Mouse (Mus musculus) neural tube, embryonic 11.5 days (tissue): ENCODE measurements around the gene Dixdc1. TPM values are rescaled to one million over a fixed set of nuclear protein-coding genes. Genes with fewer than 3 reads are reported as not detected.

Source experiments
- ATAC-seq: fragments of 200-750 bp; cut with Nextera tagmentation; 2 replicates; pipeline ENCODE4 v1.8.0; 2017; ENCODE audit warnings: moderate number of reproducible peaks, mild to moderate bottlenecking, moderate TSS enrichment, moderate library complexity; ENCODE audit not compliant: insufficient read depth, low FRiP score, low TSS enrichment
- DNase-seq: peaks from one replicate; pipeline ENCODE4 v3.0.0-alpha.2; 2015; ENCODE audit warnings: low spot score
- H3K27ac ChIP-seq: fragments of 300-500 bp; sonication (generic); 2 replicates; pipeline ENCODE4 v1.5.1; 2014; ENCODE audit warnings: low read depth, mild to moderate bottlenecking, low read length
- H3K27me3 ChIP-seq: fragments of 300-500 bp; sonication (generic); 2 replicates; pipeline ENCODE4 v1.6.1; 2014; ENCODE audit warnings: mild to moderate bottlenecking, low read length, mixed read lengths; ENCODE audit not compliant: control insufficient read depth, insufficient read depth
- H3K36me3 ChIP-seq: fragments of 300-500 bp; sonication (generic); 2 replicates; pipeline ENCODE4 v1.6.1; 2014; ENCODE audit warnings: mild to moderate bottlenecking, low read length, moderate library complexity, mixed read lengths; ENCODE audit not compliant: control insufficient read depth, insufficient read depth
- H3K4me1 ChIP-seq: fragments of 300-500 bp; sonication (generic); 2 replicates; pipeline ENCODE4 v1.6.1; 2014; ENCODE audit warnings: low read length, mixed read lengths; ENCODE audit not compliant: control insufficient read depth, insufficient read depth
- H3K4me2 ChIP-seq: fragments of 300-500 bp; sonication (generic); 2 replicates; pipeline ENCODE4 v1.6.1; 2014; ENCODE audit warnings: low read depth, mild to moderate bottlenecking, moderate library complexity
- H3K4me3 ChIP-seq: fragments of 300-500 bp; sonication (generic); 2 replicates; pipeline ENCODE4 v1.5.1; 2014; ENCODE audit warnings: low read depth, low read length
- H3K9ac ChIP-seq: fragments of 300-500 bp; sonication (generic); 2 replicates; pipeline ENCODE4 v1.6.1; 2014; ENCODE audit warnings: mild to moderate bottlenecking, low read length
- H3K9me3 ChIP-seq: fragments of 300-500 bp; sonication (generic); 2 replicates; pipeline ENCODE4 v1.6.1; 2016; ENCODE audit warnings: low read length; ENCODE audit not compliant: control insufficient read depth
- WGBS: fragments of 180-500 bp; shearing (Covaris S2); extraction: QIAGEN DNeasy Blood & Tissue Kit; methylation state at CpG from one replicate; pipeline ENCODE4 v1.1.7; 2014; 5-methylcytosine and 5-hydroxymethylcytosine counted together
- polyA plus RNA-seq: library from polyadenylated mRNA; unstranded; fragments of >200 nt; fragmentation: Nextera tagmentation; extraction: Ambion mirVana; gene quantifications from 2 replicates; pipeline ENCODE4 v1.2.1, GENCODE M21; 2014

Gene Dixdc1
- 27.4 and 33.0 TPM in 2 replicates for polyA plus RNA-seq

- WGBS = 15% methylated on average over 36 of the region's 36 CpGs
- no peaks in the 10 kb centered on the region for H3K27me3 ChIP-seq
- H3K4me3 ChIP-seq = peak within 1 kb of the TSS; percentile 13; the same call in 1 of the 2 replicates
- no peak within 1 kb of the TSS for H3K27ac ChIP-seq
- peak; percentile 92 for DNase-seq
- ATAC-seq = peak; percentile 95
- H3K9ac ChIP-seq = no peak within 1 kb of the TSS
- no peaks in the 10 kb centered on the region for H3K9me3 ChIP-seq
- no peaks in the 10 kb centered on the region for H3K4me1 ChIP-seq
- H3K36me3 ChIP-seq = no peaks in the 10 kb centered on the region
- peak within 1 kb of the TSS; percentile 34 for H3K4me2 ChIP-seq
These were observed at the start of gene Dixdc1 for GRCm38 (mm10) chr9:50738914-50739870. Gene Dixdc1, minus strand, starts transcription at chr9:50739517.

- WGBS = 71% methylated on average over 2 of the region's 2 CpGs
- Histone ChIP-seq H3K27ac (no peak overlapping the region), H3K27me3 (no peaks in the 10 kb centered on the region), H3K4me1 (no peaks in the 10 kb centered on the region), H3K9ac (no peak overlapping the region), H3K36me3 (peaks cover 8% of the 10 kb centered on the region; the same call in 1 of the 2 replicates), H3K9me3 (no peaks in the 10 kb centered on the region), H3K4me2 (no peak overlapping the region), H3K4me3 (no peak overlapping the region)
- ATAC-seq = no peak
- DNase-seq = peak; percentile 24
These were observed 42.8 kb upstream of the Dixdc1 start for GRCm38 (mm10) chr9:50782155-50782554.

GRCm38 (mm10) chr9:50776162-50776760, 36.9 kb upstream of the Dixdc1 start:
- peak overlapping the region; percentile 85 for H3K9ac ChIP-seq
- H3K4me3 ChIP-seq = peak overlapping the region; percentile 89
- DNase-seq (no peak), ATAC-seq (no peak)
- no peaks in the 10 kb centered on the region; the same call in 1 of the 2 replicates for H3K36me3 ChIP-seq
- peak overlapping the region; percentile 79 for H3K4me2 ChIP-seq
- 61% methylated on average over 11 of the region's 11 CpGs for WGBS
- no peaks in the 10 kb centered on the region for H3K27me3 ChIP-seq
- no peak overlapping the region for H3K27ac ChIP-seq
- H3K4me1 ChIP-seq = peaks cover 10% of the 10 kb centered on the region; the same call in 1 of the 2 replicates
- no peaks in the 10 kb centered on the region for H3K9me3 ChIP-seq

DNA sequence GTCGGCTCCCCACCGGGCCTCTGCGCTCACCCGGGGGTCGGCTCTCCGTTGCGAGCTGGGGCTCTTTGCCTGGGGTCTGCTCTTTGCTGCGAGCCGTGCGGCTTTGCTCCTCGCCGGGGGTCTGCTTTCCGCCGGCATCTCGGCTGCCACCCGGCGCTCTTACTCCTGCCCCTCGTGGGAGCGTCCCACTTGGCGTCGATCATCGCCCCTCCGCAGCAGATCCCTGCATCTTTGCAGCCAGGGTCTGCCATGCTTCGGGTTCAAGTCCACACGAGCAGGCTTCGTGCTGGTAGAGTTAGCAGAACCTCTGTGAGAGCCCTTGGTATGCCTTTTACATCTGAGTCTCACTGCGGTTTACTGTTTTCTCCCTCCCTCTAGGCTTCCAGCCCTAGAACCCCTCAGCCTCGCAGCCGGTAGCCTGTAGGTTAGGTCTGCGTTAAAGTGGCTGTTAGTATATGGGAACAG, 36.4 kb upstream of the Dixdc1 start:
- H3K9ac ChIP-seq = peak overlapping the region; percentile 85
- peak; percentile 29 for DNase-seq
- H3K4me1 ChIP-seq = peaks cover 10% of the 10 kb centered on the region; the same call in 1 of the 2 replicates
- H3K9me3 ChIP-seq = no peaks in the 10 kb centered on the region
- H3K36me3 ChIP-seq = no peaks in the 10 kb centered on the region; the same call in 1 of the 2 replicates
- H3K27me3 ChIP-seq = no peaks in the 10 kb centered on the region
- peak overlapping the region; percentile 80 for H3K27ac ChIP-seq
- WGBS = 0% methylated on average over 23 of the region's 30 CpGs
- H3K4me2 ChIP-seq = peak overlapping the region; percentile 79
- peak; percentile 45; the same call in 1 of the 2 replicates for ATAC-seq
- H3K4me3 ChIP-seq = peak overlapping the region; percentile 89

DNA sequence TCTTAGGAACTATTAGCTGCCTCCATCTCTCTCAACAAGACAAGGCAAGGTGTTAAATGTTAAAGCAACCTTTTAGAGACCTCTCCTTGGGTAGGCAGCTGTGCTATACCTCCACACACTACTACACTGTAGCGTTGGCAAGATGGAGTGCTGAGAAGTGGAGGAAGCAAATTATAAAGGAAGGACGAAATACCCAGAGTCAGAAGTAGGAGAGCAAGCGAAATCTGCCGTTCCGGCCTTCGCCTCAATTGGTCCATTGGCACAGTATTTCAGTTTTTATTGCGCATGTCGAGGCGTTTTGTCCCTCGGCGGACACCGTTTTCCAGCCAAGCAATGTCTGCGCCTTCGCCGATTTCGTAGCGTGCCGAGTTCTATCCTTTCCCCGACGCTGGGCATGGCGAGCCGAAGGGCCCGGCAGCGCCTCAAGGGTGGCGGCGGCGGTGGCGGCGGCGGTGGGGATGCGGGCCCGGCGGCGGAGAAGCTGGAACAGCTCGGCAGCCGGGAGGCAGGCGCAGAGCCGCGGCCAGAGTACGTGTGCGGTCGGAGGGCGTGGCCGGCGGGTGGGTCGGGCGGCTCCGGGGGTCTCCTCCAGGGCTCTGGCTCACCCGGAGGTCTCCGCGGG, 35.8 kb upstream of the Dixdc1 start, which contains the start of the genes Alg9 and 1110032A03Rik:
TSS of gene Alg9 (plus strand) at position 29 of the 622 bp plus-strand sequence.
TSS of gene 1110032A03Rik (minus strand) at position 530 of the 622 bp plus-strand sequence.
- Histone ChIP-seq H3K4me3 (peak within 1 kb of the TSS; percentile 89), H3K27ac (peak within 1 kb of the TSS; percentile 80), H3K27me3 (no peaks in the 10 kb centered on the region), H3K4me1 (peaks cover 10% of the 10 kb centered on the region; the same call in 1 of the 2 replicates), H3K9me3 (no peaks in the 10 kb centered on the region), H3K9ac (peak within 1 kb of the TSS; percentile 85), H3K4me2 (peak within 1 kb of the TSS; percentile 79), H3K36me3 (no peaks in the 10 kb centered on the region; the same call in 1 of the 2 replicates)
- ATAC-seq = peak; percentile 80
- under 1% methylated on average over 47 of the region's 51 CpGs for WGBS
- DNase-seq = peak; percentile 89

GRCm38 (mm10) chr9:50774026-50774462, 34.7 kb upstream of the Dixdc1 start:
- 84% methylated on average over 4 of the region's 4 CpGs for WGBS
- Histone ChIP-seq H3K4me1 (peaks cover 10% of the 10 kb centered on the region; the same call in 1 of the 2 replicates), H3K9me3 (no peaks in the 10 kb centered on the region), H3K4me3 (no peak overlapping the region), H3K9ac (no peak overlapping the region), H3K4me2 (peak overlapping the region; percentile 79), H3K27me3 (no peaks in the 10 kb centered on the region), H3K27ac (no peak overlapping the region), H3K36me3 (no peaks in the 10 kb centered on the region; the same call in 1 of the 2 replicates)
- DNase-seq (no peak), ATAC-seq (no peak)

DNA sequence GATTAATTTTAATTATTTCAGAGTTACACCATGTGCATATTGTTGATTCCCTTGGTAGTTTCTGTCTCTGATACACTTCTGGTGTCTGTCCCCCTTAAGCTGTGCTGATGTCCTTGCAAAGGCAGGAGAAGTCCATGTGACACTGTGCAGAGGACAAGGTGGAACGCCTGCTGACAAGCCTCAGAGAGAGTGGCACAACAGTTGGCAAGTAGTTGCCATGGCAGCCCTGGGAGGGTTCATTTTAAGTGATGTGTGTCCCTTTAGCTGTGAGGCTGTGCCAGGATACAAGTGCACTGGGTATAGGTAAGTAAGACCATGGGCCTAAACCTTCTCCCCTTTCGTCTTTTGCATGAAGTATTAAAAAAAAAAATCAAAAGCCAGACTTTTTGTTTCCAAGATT, 30.7 kb upstream of the Dixdc1 start:
- WGBS = 91% methylated on average over 2 of the region's 2 CpGs

More for the DNA sequence above, 30.7 kb upstream of the Dixdc1 start:
- Histone ChIP-seq H3K4me1 (peaks cover 4% of the 10 kb centered on the region), H3K9ac (no peak overlapping the region), H3K27me3 (no peaks in the 10 kb centered on the region), H3K36me3 (no peaks in the 10 kb centered on the region), H3K27ac (no peak overlapping the region), H3K4me3 (no peak overlapping the region), H3K4me2 (no peak overlapping the region), H3K9me3 (no peaks in the 10 kb centered on the region)
- ATAC-seq = no peak
- no peak for DNase-seq
